Mouse (Mus musculus) megakaryocyte-erythroid progenitor cell, adult 5-6 weeks (primary cell): ENCODE measurements around the gene Nbas. TPM values are rescaled to one million over a fixed set of nuclear protein-coding genes. Genes with fewer than 3 reads are reported as not detected.

Experiments
- ATAC-seq: replicated peaks from 2 replicates; pipeline ENCODE4 v1.8.0; 2016; ENCODE audit warnings: mild to moderate bottlenecking, inconsistent platforms; ENCODE audit not compliant: severe bottlenecking, poor library complexity, low FRiP score, low TSS enrichment
- total RNA-seq, 2 experiments: library from RNA; stranded (forward) in 1 of 2; stranded (reverse) in 1 of 2; fragments of 200-1000, 215-1000 nt in 1 of 2; fragments of >200 nt in 1 of 2; fragmentation: Nextera tagmentation in 1 of 2; gene quantifications; 2 replicates each; pipeline ENCODE4 v1.2.3; 2014 to 2017

Nbas gene
- total RNA-seq, 2 experiments from 2014 or later, result 15.8 to 18.7 TPM

DNA sequence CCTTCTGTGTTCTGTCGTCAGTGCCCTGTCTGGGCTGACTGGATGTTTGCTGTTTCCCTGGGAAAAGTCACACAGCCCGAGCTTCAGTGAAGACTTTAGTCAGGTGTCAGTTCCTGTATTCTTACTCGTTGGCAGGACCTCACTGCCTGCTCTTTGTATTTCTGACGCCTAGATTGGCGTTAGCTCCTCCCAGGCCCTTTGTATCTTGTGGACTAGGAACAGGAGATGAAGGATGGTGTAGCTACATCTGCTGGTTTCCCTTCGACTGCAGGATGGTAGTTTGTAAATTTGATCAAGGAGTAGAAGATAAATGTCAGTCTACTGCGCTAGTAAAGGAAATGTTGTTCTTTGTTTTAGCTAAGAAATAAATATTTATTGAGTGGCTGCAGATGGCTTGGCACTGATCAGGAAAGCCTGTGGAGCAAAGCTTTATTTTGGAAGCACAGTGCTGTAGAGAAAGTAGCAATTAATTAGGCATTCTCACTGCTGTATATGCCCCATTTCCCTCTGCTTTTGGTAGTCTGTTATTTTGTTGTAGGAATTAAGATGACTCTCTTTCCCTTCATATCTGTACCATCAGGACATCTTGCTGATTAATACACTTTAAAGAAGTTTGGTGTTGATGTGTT lies 91.4 kb downstream of the Nbas start:
- no peak for ATAC-seq

DNA sequence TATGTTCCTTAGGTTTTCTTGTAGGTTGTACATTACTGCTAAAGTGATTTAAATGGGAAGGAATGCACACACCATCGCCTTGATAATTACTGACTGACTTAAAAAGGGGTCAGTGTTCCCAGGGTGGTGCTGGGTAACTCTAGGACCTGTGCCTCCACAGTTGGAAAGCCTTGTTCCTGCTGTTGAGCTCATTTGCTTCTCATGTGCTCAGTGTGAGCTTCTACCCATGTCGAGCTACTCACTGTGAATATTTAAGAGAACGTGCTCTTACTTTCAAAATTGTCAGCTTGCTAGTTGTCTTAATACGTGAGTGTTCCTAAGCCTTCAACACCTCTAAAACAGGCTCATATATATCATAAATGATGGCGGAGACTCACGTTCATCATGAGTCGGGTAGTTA lies 112.6 kb downstream of the Nbas start:
- no peak for ATAC-seq

DNA sequence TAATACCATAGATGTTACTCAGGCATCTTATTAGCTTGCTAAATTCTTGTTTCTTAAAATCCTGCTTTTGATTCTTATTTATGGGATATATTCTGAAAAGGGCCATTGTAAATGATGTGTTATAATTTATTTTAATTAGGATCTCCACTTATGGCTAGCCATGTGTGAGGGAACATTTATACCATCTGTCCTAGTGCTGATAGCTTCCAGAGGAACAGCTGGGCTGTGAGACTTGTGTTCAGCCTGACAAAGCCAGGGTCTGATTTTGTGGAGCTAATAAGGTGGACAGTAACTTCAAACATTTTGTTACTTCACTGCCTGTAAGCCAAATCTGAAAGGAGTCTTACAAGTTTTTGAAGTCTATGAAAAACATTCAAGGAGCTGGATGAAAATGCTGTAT lies 113.1 kb downstream of the Nbas start:
- no peak for ATAC-seq

DNA sequence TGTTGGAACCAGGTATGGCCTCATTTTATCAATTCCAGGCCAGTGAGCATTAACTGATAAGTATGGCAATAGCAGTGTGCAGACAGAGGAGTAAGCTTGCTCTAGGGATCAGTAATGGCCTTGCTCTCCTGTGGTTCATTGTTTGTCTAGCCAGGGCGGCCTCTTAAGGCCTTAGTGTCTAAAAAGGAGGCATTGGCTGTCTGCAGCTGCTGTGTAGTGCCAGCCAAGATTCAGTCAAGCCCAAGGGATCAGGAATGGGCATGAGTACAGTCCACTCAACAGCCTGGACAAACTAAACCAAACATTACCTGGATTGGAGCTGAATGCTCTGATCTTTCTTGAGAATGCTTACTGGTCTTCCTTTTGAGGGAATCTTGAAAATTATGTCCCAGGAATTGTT lies 120.7 kb downstream of the Nbas start:
- no peak for ATAC-seq

DNA sequence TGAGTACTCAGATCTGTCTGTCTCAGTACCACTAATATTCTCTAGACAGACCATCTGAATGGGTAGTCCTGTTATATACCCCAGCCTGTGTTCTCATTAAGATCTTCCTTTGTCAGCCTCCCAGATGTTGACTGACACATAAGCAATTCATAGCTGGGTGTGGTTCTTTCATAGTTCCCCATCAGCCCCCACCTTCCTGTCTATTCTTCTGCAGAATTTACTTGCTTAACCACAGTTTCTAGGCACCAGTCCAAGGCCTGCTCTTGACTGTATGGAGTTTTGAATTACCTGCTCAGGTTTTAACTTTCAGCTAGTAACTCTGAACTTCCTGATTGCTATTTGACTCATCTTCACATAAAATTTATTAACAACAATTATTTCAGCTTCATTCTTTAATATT lies 141.3 kb downstream of the Nbas start:
- ATAC-seq, result 0 out of 2 replicates have a peak, but pooled peaks have one; percentile 50

DNA sequence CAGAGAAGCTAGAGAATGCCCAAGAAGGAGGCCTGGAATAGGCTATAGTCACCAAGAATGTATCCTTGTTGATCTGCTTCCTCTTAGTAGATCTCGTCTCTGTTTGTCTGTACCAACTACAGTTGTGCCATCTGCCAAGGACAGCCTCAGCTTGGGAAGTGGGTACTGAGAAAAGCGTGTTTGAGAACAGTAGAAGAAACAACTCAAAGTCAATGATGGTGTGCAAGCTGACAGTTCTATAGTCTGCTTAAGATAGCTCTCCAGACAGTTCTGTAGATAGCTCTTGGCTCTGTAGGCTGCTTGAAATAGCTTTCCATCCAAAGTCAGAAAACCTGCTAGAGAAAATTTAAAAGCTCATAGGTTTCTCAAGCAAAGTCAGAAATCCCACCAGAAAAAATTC lies 149.7 kb downstream of the Nbas start:
- no peak for ATAC-seq

DNA sequence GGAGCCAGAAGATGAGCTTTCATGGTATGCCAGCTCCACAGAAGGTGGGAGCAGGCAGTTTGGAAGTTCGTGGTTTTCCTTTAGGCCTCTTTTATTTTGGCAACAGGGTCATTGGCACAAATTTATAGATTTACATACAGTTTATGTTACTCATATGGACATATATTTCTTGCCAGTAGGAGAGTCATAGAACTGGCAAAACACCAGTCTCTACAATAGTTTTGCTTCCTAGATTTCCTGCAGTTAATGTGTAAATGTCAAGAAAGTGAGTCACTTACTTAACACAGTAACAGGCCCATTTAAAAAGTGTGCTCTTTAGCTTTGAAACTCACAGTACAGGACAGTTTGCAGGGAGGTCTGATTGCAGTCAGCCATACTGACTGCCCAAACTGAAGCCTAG lies 161.3 kb downstream of the Nbas start:
- no peak for ATAC-seq

DNA sequence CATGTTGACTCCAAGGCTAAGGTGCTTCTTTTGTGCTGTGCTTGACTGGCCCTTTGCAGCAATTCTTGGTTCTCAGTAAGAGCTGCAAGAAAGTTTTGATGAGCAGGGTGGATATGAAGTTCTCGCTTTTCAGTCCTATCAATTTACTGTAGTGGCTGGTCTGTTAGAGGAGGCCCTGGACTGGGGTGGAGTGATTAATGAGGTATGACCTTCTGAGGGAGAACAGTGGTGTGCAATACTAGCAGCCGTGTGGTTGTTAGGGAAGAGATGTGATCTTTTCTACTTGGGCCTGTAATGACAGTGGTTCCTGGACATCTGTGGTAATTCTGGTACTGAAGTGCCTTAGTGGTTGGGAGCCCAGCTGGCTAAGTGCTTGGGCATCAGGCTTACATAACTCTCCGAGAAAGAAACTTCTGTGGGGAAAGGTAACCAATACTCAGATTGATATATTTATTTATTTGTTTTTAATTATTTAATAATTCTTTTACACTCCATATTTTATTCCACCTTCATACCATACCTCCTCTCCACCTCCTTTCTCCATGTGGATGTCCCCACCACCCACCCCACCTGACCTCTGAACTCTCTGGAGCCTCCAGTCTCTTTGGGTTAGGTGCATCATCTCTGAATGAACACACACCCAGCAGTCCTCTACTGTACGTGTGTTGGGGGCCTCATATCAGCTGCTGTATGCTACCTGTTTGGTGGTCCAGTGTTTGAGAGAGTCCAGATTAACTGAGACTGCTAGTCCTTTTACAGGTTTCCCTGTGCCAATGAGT lies 175.9 kb downstream of the Nbas start:
- ATAC-seq, result no peak

DNA sequence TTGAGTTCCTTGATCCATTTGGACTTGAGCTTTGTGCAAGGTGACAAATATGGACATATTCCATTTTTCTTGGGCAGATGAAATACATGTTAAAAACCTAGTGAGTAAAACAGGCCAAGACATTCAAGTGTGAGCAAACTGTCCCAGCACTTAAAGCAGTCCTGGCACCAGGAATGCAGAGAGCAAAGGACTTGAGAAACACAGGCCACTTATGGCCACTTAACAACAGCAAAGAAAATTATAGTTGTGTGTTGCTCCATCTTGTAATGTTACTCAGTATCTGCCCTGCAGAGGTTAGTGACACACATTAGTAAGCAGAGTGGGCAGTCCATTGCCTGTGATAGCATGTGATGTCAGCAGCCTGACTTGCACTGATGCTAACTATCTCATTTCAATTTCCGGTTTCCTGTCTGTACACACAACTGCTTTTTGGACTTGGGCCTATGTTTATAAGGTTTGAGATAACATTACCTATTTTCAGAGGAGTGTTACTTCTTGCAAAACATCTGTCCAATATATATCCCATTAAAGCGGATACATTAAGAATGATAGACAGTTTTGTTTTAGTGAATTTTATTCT lies 176.6 kb downstream of the Nbas start:
- no peak for ATAC-seq

DNA sequence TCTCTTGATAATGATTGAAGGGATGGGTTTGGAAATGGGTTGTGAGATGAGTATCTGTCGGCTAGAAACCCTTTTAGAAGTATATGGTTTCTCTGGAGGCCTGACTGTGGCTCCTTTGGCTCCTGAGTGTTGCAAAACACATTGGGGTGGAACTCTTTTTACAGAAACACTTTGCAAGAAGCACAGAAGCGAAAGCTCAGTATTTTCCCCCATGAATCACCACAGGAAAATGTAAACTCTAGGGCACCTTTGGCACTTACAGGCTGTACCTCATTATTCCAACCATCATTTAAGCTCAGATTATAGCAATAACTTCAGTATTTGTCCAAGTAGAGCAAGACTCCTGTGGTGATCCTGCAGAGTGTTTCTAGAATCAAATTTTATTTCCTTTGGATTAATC lies 180.0 kb downstream of the Nbas start:
- no peak for ATAC-seq

DNA sequence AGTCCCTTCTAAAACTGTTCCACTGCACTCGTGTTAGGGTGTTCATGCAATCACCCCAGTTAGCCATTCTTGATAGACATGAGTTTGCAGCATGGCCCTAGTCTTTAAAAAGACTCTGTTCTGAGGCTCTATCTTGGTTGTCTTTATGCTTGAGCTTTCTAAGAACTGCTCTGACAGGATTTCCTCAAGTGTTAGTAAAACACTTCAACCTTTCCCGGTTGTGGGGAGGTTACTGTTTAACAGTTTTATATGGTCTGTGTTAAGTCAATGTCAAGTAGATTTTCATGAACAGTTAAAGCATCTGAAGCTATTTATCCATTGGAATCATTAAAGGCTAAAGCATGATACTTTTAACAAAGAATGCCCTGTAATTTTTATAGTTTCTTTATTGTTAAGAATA lies 183.1 kb downstream of the Nbas start:
- no peak for ATAC-seq

DNA sequence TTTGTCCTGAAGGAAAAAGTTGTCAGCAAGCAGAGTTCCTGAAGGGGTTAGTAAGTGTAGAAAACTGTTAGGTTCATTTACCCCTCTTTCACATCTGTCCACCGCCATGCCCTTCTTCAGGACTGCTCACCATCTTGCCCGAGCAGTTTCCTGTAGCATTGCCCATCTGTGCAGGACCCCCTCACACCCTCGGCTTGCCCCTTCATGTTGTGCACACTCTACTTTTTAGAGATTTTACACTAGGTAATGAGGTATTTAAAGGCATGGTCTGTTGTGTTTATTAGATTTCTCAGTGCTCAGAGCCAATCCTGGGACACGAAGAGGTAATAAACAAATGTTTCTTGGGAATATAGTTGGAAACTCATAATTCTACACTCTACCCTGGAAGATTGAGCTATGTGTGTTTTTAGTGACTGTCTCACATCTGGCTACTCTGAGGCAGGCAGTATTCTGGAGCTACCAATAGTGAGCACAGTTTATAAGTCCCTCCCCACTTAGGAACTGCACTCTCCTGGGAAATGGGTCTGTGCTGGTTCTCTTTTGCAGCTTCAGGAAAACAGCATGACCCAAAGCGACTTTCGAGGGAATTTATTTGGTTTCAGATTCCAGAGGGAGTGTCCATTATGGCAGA lies 191.4 kb downstream of the Nbas start:
- ATAC-seq, result no peak

DNA sequence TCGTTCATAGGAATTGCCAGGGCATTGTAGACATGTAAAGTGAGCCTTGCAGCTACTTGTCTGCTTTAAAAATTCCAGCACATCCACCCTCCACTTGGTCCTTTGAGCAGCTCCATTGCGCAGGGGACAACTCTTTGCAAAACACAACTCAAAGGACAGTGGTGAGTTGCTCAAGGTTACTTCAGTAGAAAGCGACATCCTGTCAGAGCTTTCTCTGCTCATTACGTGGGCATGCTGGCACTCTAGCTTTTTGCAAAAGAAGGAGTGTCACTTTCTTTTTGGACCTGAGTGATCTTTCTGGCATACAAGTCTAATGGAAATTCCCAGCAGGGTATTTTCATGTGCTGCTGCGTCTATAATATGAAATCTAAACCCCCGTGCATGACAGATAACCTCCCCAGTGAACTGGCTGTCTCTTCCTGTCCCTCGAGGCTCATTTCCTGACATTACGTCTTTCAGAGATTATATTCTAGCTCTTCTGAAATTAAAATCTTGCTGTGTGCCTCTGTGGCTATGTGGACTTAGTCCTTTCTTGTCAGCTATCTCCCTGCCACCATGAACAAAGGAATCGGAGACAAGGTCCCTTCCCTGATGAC lies 192.7 kb downstream of the Nbas start:
- no peak for ATAC-seq

DNA sequence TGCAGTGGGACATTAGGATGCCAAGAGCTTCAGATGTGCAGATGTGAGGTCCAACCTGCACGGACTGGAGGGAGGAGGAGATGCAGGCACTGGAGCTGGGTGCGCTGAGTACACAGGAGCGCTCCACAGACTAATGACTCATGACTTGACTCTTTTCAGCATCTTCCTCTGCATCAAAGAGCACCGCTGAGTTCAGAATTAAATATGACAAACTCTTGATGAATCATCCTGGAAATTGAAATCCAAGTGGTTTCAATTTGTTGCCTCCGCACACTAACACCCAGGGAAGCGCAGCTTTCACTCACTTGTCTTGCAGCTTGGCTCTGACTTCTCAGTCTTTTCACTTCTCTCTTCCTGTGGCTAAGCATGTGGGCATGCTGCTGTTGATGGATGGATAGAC lies 193.5 kb downstream of the Nbas start:
- no peak for ATAC-seq

DNA sequence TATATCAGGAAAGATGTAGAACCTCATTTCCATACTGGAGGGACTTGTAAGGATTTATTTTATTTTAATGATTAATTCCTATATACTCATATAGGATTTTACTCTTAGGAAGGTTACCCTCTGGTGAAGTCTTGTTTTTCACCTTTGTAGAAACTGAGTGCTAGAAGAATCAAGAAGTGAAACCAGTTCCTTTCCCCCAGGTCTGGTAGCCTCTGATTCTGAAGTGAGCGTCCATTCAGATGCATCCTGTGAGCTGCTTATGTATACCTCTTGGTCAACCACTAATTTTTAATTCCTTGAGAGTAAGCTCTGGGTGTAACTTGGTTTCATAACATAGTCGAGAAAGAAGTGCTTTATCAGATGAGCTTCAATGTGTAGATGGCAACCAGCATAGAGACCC lies 196.6 kb downstream of the Nbas start:
- ATAC-seq, result no peak

DNA sequence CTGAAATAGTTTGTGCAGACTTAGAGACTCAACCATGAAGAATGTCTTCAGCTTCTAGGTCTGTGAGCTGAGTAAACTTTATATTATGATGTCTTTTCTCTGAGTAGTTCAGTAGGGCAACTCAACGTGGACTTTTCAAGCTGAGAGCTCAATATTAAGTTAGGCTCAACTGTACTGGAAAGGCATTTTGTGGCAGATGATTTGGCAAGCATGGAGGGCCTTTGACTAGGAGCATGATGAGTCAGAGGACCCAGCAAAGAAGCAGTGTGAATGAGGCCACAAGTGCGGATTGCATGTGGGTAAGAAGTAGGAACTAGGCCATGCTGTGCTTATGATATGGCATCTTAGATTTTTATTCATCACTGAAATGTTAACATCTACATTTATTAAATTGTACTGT lies 205.9 kb downstream of the Nbas start:
- ATAC-seq, result no peak

DNA sequence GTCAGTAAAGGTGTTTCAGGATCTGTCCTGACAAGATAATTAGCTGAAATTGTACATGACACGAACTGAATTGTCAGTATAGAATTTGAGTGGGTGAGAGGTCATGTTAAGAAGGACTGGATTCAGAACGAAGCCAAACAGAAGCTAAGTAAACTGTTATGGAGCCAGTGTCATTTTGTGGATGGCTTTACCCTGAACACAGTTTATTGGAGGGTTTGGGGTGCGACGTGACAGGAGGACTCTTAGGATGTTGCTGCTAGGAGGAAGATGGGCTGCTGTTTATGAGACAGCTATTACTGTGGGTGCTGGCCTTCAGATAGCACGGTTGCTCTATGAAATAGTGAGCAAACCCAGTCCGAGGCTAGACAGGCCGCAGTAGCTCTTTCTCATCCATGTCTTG lies 210.2 kb downstream of the Nbas start:
- ATAC-seq, result no peak

DNA sequence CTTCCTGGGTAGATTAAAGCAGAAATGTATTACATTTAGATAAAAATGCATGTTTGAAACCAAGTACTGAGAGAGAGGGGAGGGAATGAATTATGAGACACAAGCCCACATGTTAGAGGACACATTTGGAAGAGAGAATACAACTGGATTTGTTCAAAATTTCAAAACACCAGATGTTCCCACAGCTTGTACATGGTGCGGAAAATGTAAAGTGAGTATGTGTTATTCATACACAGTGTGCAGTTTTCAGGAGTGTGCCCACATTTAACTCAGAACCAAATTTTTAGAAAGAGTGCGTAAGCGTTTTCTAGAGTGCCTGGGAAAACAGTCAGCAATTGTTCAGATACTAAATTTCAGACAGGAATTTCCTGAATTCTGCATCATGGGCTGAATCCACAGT lies 217.3 kb downstream of the Nbas start:
- no peak for ATAC-seq

DNA sequence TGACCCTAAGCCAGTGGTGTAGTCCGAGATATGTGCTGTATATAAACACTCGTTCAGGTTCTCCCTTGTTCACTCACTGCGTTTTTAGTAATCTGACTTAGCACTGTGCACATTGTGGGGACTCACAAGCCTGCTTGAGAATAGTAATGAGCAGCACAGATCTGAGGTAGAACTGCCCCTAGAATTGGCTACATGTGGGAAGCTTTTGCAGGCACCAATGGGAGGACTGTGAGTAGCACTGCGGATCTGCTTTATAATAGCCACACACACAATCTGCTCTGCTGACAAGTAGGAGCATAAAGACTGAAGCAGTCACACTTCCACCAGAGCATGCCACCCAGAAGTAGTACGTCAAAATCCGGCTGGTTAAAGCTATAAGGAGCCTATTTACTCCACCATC lies 228.3 kb downstream of the Nbas start:
- ATAC-seq, result no peak

DNA sequence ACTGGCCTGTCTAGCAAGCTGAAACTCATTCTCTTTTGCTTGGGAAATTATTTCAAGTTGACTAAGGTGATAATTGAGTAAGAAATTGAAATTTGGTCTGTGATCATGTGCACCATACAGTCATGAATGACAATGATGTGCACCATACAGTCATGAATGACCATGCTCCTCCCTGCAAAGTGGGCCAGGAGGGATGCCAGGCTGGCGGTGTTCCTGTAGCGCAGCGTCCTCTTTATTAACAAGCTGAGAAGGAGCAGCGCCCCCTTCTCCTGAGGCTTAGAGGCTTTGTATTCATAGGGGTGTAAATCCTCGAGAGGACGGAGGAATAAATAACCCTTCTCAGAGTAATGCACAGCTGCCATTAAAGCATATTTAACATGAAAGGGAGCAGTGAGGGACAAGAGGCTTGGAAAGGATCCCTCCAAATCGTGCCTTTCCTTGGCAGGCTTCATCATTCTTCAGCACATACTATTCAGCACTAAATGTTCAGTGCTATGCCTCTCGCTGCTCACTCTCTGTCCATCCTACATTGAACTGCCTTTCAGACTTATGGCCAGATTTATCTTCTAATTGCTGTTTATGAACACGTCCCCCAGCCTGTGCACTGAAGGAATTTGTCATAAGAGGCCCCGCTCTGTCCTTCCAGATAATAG lies 230.4 kb downstream of the Nbas start:
- no peak for ATAC-seq
